Mouse (Mus musculus) layer of hippocampus, postnatal 14 days (tissue): ENCODE results near the gene Ubtd1. TPM values are rescaled to one million over a fixed set of nuclear protein-coding genes. Genes with fewer than 3 reads are reported as not detected.
"Not testable (repeated sequence)": the region's sequence is repeated elsewhere in the genome, so short reads cannot be mapped to it uniquely, and the experiment has no call there.

Experiments
- DNase-seq, 2 experiments: peaks; one replicate each; pipeline ENCODE4 v3.0.0; 2021 to 2022; ENCODE audit warnings: low spot score in 2 of 2, mixed read lengths in 1 of 2
- total RNA-seq, 2 experiments: library from RNA; stranded (reverse); gene quantifications; 2 replicates each; pipeline ENCODE4 v1.2.3; 2021

Ubtd1 gene
- total RNA-seq, 2 experiments from 2014 or later, result 15.6 to 17.0 TPM

GRCm38 (mm10) chr19:42056719-42057409 lies 75.3 kb downstream of the Ubtd1 start:
- DNase-seq, result no peak

DNA sequence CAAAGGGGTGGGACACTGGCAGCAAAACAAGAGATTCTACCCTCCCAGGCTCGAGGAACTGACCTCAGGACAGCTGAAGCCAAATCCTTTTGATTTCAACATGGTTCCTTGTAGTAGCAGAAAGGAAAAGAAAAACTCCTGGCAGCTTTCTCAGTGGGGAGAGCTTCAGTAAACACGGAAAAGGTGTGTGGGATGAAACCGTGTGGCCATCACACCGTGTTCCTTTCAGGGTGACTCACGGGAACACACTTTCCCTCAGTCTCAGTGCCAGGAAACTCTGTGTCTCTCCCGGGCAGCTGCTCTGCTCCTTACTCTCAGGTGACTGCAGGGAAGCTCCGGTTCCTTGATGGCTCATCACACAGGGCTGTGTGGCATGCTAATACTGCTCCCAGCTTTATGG lies 76.9 kb downstream of the Ubtd1 start:
- DNase-seq, result no peak

GRCm38 (mm10) chr19:42061443-42061842 lies 79.9 kb downstream of the Ubtd1 start:
- DNase-seq, result no peak

DNA sequence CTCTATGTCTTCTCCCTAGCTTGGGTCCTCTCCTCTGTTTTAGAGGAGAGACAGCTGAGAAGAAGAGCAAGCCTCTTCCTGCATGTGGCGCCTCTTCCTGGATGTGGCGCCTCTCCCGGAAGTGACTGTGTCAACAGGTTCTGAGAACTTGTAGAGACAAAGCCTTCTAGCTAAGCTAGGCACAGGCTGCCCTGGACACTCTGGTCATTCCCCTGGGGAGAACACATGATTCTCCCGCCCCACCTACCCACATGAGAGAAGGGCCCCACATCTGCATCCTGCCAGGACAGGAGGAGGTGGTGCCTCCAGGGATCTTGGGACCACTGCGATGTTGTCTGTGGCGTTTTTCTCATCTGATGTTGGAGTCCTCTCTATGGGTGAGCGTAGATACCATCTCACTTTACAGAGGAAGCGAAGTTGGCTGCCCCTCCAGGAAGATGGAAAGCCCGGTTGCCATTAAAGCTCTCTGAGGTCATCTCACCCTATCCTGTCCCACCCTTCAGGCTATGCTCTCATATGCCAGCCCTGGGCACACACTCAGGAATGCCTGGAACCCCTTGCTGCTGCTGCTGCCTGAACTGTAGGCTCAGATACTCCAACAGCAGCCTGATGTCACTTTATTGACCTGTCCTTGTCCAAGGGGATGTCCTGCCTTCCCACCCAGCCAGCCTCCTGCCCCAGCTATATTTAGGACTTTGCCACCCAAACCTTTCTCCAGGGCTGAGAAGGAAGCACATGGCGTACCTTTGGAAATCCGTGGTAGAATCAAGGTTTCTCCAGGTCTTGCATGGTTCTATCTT lies 87.1 kb downstream of the Ubtd1 start:
- no peak for DNase-seq

GRCm38 (mm10) chr19:42069241-42069525 lies 87.6 kb downstream of the Ubtd1 start:
- peak in 1 of 2 experiments; percentile 29 for DNase-seq

DNA sequence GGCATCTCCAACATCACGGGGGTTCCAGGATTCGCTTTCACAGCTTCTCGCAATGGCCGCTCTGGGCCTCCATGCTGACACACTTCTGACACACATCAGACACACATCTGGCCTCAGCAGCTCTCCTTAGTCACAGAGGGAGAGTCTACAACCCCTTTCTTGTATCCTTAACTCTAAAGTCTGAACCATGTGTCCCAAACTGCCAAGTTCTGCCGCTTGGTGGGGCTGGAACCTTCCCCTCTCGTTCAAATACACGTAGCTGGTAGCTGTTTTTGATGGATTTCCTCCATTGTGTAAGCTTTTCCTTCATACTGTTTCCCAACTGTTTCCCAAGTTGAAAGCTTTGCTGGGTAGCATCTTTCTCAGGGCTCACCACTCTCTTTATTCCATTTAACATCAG lies 89.7 kb downstream of the Ubtd1 start:
- DNase-seq, result no peak

DNA sequence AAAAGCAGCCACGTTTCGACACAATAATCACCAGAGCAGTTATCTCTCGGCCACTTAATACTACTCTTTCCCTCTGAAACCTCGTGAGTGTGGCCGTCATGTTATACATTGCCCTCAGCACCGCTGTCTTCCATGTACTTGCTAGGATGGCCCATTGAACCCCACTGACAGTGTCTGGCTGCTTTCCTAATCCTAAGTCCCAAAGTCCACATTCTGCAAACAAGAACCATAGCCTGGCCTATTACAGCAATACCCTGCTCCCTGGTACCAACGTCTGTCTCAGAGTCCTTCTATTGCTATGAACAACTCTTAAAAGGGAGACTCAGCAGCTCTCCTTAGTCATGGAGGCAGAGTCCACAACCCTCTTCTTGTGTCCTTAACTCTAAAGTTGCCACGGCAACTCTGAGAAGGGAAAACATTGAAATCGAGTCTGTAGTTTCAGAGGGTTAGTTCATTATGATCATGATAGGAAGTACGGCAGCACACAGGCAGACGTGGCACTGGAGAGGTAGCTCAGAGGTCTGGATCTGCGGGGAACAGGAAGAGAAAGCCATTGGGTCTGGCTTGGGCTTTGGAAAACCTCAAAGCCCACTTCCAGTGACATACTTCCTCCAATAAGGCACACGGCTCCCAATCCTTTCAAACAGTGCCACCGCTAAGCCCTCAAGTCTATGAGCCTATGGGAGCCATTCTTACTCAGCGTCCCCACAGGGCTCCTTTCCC lies 90.5 kb downstream of the Ubtd1 start:
- no peak for DNase-seq

DNA sequence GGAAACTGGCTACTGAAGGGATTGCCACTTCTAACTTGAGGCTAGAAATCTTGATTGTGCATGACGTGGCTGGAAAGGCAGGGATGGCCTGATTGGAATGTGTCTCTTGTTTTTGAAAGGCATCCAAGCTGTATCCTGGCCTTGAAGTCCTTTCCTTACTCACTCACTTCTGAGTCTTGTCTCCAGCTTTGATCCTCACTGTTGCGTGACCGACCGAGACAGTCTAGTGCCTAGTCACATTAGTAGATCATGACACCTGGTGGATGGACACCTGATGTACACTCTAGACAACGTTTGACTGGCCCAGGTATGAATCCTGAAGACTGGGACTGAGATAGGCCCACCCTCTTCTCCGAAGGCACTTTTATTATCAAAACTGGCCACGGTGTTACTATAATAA lies 91.2 kb downstream of the Ubtd1 start:
- DNase-seq, result no peak

DNA sequence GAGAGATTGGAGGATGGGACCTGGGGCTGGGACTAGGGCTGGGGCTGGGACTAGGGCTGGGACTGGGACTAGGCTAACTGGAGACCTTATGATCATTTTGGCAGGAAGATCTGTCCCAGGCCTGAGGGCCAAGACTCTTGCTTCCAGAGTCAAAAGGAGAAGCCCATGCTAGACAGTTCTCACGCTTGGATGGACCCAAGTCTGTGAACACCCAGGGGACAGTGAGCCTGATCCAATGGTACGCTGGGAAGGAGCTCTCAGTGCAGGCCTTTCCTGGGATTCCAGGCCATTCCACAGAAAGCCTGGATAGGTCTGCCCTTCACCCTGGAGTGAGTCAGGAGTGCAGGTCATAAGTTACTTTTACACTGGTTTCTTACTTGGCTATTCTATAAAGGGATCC lies 93.5 kb downstream of the Ubtd1 start:
- no peak for DNase-seq

DNA sequence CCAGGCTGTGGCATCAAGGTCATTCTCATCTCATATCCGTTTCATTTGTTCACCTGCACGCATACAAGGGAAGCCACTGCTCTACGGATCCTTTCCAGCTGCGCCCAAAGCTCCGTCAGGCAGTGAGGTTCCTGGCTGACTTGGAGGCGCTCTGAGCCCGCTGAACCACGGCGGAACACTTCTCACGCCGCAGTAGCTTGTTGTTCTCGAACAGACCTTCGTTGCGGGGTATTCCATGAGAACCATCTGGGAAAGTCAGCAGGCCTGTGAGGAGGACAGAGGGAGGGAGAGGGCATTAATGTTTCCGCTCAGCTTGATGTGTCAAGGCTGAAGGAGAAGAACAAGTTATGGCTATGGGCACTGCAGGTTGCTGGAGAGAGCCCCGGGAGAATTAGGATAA lies 94.4 kb downstream of the Ubtd1 start:
- no peak for DNase-seq

DNA sequence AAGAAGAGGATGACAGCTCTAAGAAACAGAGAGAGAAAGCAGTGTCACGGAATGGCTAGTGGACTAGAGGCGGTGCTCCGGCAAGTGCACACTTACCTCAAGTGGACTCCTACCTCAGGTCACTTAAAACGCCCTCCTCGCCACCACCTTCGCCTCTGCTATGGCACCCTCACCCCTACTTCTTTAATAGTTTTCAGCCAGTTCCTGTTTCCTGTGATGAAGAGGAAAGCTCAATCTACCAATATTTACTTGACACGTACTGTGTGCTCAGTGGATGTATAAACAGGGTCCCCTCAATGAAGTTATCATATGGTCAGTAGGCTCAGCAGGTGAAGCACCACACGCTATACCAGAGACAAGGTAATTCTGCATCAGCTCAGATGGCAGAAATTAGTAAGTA lies 97.0 kb downstream of the Ubtd1 start:
- no peak for DNase-seq

DNA sequence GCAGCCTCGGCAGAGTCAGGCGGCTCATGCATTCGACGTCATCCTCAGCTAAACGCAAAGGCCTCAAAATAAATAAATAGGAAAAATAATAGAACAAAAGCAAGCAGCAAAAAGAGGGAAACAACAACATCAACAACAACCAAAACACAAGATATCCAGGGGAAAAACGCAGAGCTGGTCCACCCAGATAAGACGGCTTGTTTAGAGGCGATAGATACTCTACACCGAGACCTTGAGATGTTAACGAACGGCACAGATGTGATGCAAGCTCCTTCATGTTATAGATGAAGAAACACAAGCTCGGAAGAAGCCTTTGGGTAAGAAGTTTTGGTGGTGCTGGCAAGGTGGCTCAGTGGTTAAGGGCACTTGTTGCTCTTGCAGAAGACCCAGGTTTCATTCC lies 97.4 kb downstream of the Ubtd1 start:
- no peak for DNase-seq

- no peak for DNase-seq
These were observed 98.4 kb downstream of the Ubtd1 start for GRCm38 (mm10) chr19:42079950-42080349.

- DNase-seq, result no peak
These were observed 98.9 kb downstream of the Ubtd1 start for GRCm38 (mm10) chr19:42080469-42080868.

DNA sequence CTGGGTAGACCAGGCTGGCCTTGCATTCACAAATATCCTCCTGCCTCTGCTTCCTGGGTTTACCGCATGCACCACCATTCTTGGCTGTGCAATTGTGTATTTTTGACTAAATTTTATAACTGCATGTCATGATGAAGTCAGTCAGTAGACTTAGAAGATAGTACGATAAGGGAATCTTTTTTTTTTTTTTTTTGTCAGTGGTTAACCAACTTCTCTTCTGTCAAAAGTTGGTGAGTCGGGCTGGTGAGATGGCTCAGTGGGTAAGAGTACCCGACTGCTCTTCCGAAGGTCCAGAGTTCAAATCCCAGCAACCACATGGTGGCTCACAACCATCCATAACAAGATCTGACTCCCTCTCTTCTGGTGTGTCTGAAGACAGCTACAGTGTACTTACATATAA lies 100.0 kb downstream of the Ubtd1 start:
- DNase-seq, result not testable (repeated sequence)

Other genes starting within 250 kb of the Ubtd1 start
- 100 to 1,000 TPM; 143 to 146 TPM for gene Slit1, start 238.1 kb upstream of the Ubtd1 start, total RNA-seq
- gene Arhgap19, start 179.7 kb upstream of the Ubtd1 start, total RNA-seq, result 1 to 10 TPM; 3.5 to 4.1 TPM
- gene Frat1, start 151.8 kb upstream of the Ubtd1 start, total RNA-seq, result 10 to 100 TPM; 19.7 to 20.6 TPM
- 10 to 100 TPM; 18.2 to 20.9 TPM for gene Frat2, start 133.6 kb upstream of the Ubtd1 start, total RNA-seq
- 10 to 100 TPM; 33.4 to 34.0 TPM for gene Rrp12, start 85.6 kb upstream of the Ubtd1 start, total RNA-seq
- 100 to 1,000 TPM; 569 to 570 TPM for gene Pgam1, start 69.8 kb upstream of the Ubtd1 start, total RNA-seq
- gene Exosc1, start 48.3 kb upstream of the Ubtd1 start, total RNA-seq, result 10 to 100 TPM; 26.1 to 26.7 TPM
- 10 to 100 TPM; 53.1 to 56.1 TPM for gene Zdhhc16, start 48.3 kb upstream of the Ubtd1 start, total RNA-seq
- gene Mms19, start 606 bp upstream of the Ubtd1 start, total RNA-seq, result 10 to 100 TPM; 29.2 to 37.6 TPM
- gene Ankrd2, start 54.2 kb downstream of the Ubtd1 start, total RNA-seq, result under 1 TPM; 0.30 to 0.45 TPM
- gene Hoga1, start 63.8 kb downstream of the Ubtd1 start, total RNA-seq, result 1 to 10 TPM; 7.3 to 9.8 TPM
- 1 to 10 TPM; 1.3 to 1.5 TPM for gene 4933411K16Rik, start 70.5 kb downstream of the Ubtd1 start, total RNA-seq
- 10 to 100 TPM; 60.5 to 64.9 TPM for gene Morn4, start 104.6 kb downstream of the Ubtd1 start, total RNA-seq
- gene Pi4k2a, start 108.7 kb downstream of the Ubtd1 start, total RNA-seq, result 10 to 100 TPM; 54.0 to 54.7 TPM
- gene Avpi1, start 147.3 kb downstream of the Ubtd1 start, total RNA-seq, result 10 to 100 TPM; 18.6 to 19.2 TPM
- 1 to 10 TPM; 9.2 TPM for gene Marveld1, start 165.6 kb downstream of the Ubtd1 start, total RNA-seq
- 10 to 100 TPM; 95.0 to 99.2 TPM for gene Zfyve27, start 182.2 kb downstream of the Ubtd1 start, total RNA-seq
- 1 to 10 TPM in 1 of 2 experiments, under 1 TPM in 1; 0.26 to 1.7 TPM for gene Sfrp5, start 220.5 kb downstream of the Ubtd1 start, total RNA-seq